Mouse (Mus musculus) cerebellum, postnatal 14 days (tissue): Measurements from ENCODE around the gene Vwa7.
"Not testable (repeated sequence)": the region's sequence is repeated elsewhere in the genome, so short reads cannot be mapped to it uniquely, and the experiment has no call there.

Source experiments
- DNase-seq, 2 experiments: peaks; one replicate each; pipeline ENCODE4 v3.0.0; 2021; ENCODE audit warnings: mixed read lengths in 2 of 2

Gene Vwa7

DNA sequence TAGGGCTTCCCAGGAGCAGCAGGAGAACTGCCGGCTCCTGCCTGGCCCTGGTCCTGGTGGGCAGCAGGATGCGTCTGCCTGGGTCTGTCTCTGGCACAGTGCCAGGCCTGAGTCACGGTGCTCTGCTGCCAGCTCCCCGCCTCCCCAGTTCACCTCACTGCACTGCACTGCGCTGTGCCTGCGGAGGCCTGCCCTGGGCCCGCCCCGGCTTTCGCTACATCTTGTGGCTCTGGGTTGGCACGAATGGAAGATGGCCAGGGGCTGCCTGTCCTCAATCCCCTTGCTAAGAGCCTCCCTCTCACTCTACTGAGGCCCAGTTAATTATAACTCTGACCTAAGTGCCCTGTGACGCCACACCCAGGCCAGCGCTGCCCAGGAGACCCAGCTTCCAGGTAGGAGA lies at the start of gene Vwa7:
Vwa7 (plus strand) TSS at position 204 of the 400 bp plus-strand sequence.
- DNase-seq = peak; percentile 88 to 90

DNA sequence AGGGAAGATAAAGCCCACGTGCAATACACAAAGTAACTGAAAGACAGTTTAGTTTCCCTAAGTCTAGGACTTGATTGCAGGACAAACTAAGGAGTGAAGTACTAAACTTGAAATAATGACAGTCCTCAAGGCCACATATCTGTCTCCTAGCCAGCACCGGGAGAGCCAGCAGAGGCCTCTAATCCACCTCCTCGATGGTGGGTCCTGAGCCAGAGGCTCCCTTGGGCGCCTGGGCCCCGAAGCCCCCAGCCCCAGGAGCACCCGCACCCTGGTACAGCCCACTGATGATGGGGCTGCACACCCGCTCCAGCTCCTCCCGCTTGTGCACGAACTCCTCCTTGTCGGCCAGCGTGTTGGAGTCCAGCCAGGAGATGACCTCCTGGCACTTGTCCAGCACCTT lies 46.6 kb upstream of the Vwa7 start, which contains the start of gene Gm20481:
Gm20481 (plus strand) TSS at position 91 of the 400 bp plus-strand sequence.
- DNase-seq = not testable (repeated sequence)

DNA sequence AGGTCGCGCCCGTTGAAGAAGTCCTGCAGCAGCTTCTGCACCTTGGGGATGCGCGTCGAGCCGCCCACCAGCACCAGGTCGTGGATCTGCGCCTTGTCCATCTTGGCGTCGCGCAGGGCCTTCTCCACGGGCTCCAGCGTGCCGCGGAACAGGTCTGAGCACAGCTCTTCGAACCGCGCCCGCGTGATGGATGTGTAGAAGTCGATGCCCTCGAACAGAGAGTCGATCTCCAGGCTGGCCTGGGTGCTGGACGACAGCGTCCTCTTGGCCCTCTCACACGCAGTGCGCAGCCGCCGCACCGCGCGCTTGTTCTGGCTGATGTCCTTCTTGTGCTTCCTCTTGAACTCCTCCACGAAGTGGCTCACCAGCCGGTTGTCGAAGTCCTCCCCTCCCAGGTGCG lies 45.5 kb upstream of the Vwa7 start:
- not testable (repeated sequence) for DNase-seq

DNA sequence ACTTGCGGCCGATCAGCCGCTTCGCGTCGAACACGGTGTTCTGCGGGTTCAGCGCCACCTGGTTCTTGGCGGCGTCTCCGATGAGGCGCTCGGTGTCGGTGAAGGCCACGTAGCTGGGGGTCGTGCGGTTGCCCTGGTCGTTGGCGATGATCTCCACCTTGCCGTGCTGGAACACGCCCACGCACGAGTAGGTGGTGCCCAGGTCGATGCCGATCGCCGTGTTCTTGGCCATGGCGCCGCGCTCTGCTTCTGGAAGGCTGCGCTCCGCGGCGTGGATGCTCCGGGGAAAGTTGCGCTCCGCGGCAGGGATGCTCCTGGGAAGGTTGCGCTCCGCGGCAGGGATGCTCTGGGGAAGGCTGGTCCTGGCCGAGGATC lies 44.7 kb upstream of the Vwa7 start:
- DNase-seq = not testable (repeated sequence)

DNA sequence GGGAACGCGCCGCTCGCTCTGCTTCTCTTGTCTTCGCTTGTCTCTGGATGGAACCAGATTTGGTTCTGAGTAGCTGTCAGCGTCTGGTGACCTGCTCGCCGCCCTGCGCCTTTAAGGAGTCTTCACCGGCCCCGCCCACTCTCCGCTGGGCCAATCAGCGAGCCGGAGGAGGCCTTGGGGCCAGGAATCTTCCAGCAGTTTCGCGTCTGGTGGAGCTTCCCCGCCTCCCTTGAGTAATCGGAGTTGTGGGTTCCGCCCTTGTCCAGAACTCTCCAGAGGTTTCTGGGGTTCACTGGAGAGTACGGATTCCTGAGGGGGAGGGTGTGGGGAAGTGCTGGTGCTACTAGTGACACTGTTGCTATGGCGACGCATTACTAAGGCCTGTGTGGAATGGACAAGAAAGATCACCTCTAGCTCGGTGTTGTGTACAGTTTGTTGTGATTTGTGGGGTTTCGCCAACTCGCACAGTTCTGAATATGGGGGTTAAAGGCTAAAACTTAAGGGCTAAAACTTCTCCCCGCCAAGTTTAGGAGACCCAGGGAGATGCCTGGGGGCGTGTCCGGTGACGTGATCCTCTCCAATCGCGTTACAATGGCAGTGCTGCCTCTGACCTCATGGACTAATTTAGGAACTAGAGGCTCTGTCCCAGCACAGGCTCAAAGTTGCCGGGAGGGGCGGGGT lies 44.2 kb upstream of the Vwa7 start, which contains the start of the genes Hspa1a and Hspa1l:
Hspa1a (minus strand) TSS at position 88 of the 681 bp plus-strand sequence.
Hspa1l (plus strand) TSS at position 635 of the 681 bp plus-strand sequence.
- peak; percentile 72 to 79 for DNase-seq

DNA sequence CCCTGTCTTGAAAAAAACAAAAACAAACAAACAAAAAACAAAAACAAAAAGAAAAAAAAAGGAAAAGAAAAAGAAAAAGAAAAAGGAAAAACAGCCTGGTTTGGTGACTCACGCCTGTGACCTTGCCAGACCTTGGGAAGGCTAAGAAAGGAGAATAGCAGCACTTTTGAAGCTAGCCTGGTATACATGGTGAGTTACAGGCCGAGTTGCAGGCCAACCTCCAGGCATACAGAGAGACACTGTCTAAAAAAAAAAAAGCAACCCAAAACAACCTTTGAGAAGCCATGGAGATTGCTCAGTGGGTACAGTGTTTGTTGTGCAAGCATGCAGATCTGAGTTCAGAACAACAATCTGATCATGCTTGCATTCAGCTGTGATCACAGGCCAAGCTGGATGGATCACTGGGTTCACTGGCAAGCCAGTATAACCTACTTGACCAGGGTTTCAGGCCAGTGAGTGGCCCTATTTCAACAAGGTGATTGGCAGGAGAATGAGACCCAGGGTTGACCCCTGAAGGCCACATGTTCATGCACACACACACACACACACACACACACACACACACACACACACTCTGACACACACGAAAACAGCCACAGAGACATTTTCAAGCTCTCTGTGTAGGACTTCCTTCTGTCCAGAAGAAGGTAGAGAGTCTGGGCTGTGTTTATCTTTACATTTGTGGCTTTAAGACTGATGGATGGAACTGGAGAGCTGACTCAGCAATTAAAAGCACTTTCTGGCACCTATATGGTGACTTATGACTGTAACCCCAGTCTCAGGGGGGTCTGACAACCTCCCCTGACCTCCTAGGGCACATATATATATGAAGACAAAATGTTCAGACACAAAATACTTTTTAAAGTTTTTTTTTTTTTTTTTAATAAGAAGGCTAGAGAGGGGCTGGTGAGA lies 40.5 kb upstream of the Vwa7 start:
- DNase-seq = no peak

DNA sequence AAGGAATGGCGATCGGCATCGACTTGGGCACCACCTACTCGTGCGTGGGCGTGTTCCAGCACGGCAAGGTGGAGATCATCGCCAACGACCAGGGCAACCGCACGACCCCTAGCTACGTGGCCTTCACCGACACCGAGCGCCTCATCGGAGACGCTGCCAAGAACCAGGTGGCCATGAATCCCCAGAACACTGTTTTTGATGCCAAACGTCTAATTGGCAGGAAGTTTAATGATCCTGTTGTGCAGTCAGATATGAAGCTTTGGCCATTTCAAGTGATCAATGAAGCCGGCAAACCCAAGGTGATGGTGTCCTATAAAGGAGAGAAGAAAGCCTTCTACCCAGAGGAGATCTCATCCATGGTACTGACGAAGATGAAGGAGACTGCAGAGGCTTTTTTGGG lies 39.4 kb upstream of the Vwa7 start:
- no peak for DNase-seq

DNA sequence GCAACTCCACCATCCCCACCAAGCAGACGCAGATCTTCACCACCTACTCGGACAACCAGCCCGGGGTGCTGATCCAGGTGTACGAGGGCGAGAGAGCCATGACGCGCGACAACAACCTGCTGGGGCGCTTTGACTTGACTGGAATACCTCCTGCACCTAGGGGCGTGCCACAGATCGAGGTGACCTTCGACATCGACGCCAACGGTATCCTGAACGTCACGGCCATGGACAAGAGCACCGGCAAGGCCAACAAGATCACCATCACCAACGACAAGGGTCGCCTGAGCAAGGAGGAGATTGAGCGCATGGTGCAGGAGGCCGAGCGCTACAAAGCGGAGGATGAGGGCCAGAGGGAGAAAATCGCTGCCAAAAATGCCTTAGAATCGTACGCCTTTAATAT lies 38.1 kb upstream of the Vwa7 start:
- DNase-seq = no peak

DNA sequence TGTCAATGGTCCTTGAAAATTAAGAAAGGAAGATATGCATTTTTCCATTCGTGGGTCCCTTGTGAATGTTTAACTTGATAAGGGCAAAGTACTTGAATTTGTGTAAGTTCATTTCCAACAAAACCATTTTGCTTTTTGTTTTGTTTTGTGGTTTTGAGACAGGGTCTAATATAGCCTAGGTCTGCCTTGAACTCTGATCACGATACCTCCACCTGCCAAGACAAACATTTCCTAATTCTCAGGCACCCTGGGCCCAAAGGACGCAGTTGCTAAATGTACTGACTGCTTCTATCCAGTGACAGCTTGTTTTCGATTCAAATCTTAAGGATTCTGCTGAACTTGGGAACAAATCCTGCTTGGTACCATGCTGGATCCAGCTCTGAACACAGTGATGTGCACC lies 36.7 kb upstream of the Vwa7 start:
- no peak for DNase-seq

DNA sequence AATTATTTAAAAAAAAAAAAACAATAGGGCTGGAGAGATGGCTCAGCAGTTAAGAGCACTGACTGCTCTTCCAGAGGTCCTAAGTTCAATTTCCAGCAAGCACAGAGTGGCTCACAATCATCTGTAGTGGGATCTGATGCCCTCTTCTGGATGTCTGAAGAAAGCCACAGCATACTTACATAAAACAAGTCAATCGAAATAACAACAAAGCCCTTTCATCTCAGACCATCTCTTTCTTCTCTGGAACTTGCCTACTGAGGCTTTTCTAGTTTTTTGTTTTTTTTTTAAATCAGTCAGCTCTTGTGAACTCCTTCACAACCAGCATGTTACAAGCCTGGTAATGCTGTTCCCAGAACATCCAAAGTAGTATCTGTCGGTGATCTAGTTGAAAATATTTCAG lies 35.7 kb upstream of the Vwa7 start:
- DNase-seq = peak; percentile 33 to 49

DNA sequence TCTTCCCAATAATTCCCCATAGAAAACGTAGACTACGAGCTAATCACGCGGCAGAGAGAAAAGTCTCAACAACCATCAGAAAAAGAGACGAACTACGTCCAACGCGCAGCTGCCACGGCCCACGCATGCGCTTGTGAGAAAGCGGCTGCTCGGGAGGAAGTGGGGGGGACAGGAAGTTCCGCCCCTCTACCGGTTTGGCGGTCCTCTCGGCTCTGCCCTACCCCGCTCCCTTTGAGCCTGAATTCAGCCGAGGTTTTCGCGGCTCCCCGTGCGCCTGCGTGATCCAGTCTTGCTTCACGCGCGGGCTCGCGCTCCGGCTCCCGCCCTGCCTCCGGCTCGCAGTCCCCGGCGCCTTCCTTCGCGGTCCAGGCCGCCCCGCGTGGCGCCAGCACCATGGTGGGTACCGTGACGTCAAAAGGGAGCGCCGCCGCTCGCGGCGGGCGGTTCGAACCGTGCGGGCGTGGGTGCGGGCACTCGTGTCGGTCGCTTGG lies 34.6 kb upstream of the Vwa7 start, which contains the start of gene Lsm2:
Lsm2 (plus strand) TSS at position 173 of the 491 bp plus-strand sequence.
- peak; percentile 89 to 92 for DNase-seq

DNA sequence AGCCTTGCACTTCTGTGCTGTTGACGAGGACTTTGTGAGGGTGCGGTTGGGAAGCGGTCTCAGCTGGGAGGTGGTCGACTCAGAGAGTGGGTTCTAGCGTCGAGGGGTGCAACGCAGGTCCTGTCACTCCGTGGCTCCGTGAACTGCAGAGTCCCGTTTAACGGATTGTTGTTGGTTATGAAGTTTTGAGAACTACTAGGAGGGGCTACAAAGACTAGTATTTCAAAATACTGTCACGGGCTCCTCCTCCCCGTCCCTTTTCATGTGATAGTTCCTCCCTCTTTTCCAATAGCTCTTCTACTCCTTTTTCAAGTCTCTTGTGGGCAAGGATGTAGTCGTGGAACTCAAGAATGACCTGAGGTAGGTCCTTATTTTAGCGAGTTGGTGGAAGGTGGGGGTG lies 34.1 kb upstream of the Vwa7 start:
- DNase-seq = no peak

DNA sequence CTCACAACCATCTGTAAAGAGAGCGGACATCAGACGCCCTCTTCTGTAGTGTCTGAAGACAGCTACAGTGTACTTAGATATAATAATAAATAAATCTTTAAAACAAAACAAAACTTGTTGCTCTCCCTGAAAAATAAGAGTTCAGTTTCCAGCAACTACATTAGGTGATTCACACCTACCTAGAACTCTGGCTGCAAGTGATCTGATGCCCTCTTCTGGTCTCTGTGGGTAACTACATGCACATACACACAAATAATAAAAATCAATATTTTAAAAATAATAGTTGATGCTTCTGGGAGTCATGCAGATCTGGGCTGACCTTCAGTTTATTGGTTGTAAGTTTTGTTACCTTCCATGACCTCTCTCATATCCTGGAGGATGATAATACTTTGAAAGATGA lies 32.2 kb upstream of the Vwa7 start:
- DNase-seq = peak; percentile 44 to 50

DNA sequence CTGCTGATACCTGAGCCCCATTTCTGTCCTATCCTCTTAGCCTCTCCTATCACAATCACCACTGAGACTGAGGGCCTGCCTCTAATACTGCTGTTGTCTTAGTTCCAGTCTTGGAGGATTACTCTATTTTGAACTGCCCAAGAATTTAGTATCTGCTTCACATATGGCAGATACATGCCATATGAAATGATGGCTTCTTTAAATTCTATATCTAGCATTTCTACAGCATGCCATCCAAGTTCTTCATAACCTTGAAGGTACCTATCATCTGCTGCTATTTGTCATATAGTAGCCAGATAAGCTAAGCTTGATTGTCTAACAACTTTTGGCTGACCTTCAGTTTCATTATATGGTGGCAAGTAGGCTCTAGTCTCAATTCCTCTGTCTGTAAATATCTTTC lies 21.6 kb upstream of the Vwa7 start:
- DNase-seq = no peak

DNA sequence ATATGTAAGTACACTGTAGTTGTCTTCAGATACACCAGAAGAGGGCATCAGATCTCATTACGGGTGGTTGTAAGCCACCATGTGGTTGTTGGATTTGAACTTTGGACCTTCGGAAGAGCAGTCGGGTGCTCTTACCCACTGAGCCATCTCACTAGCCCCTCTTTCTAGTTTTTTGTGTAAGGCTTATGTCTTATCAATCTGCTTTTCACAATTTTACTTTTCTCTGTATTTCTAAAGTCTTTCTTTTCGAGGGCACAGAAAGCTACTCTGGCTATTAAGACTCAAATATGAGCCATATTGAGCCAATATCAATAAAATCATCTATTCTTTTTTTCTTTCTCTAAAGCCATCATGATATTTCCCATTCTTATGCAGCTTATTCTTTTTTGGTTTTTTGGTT lies 21.2 kb upstream of the Vwa7 start:
- not testable (repeated sequence) for DNase-seq

DNA sequence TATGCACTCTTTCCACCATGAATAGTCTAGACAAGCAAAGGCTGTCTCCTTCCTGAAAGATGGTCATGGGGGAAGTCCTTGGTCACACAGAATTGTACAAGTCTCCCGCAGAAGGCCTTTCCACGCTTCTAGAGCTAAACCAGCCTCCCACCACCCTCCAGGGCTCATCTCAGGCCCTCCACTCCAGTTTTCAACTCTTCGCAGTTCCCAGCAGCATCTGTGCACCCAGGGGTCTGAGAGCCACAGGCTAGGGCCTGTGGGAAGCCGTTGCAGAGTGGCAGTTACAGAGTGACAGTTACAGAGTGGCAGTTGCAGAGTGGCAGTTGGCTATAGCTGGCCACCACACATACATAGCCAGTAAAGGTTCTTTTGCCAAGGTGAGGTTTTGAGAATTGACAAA lies 20.5 kb upstream of the Vwa7 start:
- not testable (repeated sequence) for DNase-seq

DNA sequence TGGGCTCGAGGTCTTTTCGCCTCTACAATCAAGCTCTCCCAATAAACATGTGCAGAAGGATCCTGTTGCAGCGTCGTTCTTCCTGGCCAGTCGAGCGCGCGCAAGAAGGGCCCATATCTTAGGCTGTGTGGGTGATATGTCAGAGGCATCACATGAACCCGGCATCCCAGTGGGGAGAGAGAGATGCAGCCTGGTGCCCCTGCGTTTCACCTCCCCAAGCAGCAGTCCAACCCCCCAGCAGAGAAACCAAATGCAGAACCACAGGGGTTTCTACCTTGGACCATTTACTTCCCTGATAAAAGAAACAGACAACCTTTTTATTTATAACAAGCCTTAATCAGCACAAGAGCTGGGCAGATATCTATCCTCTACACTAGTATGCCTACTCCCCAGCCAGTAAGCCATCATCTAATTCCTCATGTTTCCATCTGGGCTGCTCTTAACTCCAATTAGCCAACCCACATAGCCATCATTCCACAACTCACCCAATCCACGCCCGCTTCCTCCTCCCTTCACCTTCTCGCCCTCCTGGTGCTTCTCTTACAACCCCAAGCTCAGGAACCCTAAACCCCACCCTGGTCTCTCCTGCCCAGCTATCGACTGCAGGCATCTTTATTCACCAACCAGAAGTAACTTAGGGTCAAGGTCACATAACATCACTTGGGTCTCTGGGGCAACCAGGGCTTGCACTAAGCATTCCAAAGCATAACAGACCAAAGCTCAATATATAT lies 19.8 kb upstream of the Vwa7 start:
- DNase-seq = no peak

DNA sequence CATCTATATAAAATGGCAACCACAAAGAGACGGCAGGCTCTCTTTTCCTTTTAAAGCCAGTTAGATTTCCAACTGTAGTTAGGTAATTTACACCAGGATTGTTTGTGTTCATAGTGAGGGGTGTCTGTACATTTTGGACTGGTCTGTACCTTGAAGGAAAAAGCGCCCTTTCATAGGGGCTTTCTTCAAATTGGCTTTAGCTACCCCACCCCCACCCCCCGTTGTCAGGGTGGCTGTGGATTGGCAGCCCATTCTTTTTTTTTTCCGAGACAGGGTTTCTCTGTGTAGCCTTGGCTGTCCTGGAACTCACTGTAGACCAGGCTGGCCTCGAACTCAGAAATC lies 19.3 kb upstream of the Vwa7 start:
- DNase-seq = no peak

DNA sequence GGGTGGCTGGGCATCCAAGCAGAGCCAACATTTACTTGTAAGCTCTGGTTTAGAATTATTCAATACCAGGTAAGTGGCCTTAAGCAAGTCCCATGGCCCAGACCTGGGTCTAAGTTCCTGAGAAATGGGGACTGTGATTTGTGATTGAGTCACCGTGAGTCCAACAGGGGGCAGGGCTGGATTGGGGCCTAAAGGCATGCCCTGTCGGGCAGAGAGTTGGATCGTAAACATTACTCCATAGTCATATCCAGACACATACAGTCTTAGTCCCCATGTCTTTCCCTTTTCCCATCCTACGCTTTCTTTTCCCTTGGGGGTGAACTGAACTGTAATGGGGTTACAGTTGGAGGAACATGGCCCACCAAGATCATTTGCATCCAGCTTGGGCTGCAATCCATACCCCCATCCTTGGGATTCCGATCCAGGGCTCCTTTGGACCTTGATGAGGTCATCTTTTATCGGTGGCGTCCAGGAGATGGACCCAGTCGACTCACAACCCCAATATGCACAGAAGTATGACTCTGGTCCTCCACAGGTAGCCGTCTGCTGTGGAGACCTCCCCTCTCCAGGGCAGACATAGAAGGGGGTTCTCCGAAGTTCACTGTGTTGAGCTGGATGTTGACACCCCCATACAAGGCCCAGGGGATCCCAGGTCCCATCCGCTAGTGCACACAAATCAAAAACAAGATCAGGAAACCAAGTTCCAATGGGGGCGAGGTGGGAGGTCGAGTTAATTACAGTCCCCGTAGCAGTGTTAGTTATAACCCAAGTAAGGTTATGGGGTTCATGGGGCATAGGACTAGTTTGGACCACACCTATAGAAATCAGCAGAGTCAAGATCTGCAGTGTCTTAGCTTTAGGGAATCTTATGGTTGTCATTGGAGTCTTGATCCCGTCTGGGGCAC lies 17.6 kb upstream of the Vwa7 start:
- DNase-seq = no peak

DNA sequence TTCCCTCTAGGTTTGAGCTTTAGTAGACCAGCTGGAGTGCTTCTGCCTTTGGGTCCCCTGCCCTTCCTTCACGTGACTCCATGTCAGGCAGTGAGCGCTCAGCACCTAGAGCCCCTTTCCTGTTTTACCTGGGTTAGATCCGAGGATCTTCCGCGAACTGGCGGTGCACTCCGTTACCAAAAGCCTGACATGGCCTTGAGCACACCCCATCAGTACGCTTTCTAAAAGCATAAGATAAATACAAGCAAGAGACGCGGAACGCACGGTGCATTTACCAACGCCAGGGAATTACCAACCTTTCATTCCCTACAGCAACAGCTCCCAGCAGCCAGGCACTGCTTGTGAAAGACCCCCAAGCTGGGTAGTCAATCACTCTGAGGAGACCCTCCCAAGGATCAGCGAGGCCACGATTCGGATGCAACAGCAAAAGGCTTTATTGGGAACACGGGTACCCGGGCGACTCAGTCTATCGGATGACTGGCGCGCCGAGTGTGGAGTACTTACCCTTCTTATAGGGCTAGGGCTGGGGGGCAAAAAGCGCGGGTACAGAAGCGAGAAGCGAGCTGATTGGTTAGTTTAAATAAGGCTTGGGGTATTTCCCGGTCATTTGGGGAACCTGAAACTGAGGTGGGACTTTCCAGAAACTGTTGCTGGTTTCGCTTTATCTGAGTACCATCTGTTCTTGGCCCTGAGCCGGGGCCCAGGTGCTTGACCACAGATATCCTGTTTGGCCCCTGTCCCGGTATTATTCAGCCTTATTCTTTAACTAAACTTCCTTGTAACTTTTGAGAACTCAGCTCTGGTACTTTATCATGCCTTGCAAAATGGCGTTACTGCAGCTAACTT lies 16.3 kb upstream of the Vwa7 start:
- peak in 1 of 2 experiments; percentile 12 for DNase-seq
